Mouse (Mus musculus): ENCODE results near the gene Zfp827. TPM values are rescaled to one million over a fixed set of nuclear protein-coding genes. Genes with fewer than 3 reads are reported as not detected.

The Zfp827 gene
- polyA plus RNA-seq, 1 experiment from 2014 or later = 7.5 TPM

- 0 out of 2 replicates have a peak overlapping the region, but pooled peaks have one; percentile 16 for H3K4me2 ChIP-seq
- no peaks in the 10 kb centered on the region for H3K27me3 ChIP-seq
- no peak overlapping the region for H3K4me3 ChIP-seq
- H3K9ac ChIP-seq = no peak overlapping the region
- H3K27ac ChIP-seq = no peak overlapping the region
- 28% methylated on average over 10 of the region's 10 CpGs for WGBS
- no peaks in the 10 kb centered on the region for H3K9me3 ChIP-seq
- peak; percentile 38; the same call in 1 of the 2 replicates for ATAC-seq (ENCODE audit: borderline replicate concordance, extremely low read depth, low FRiP score, low TSS enrichment)
- no peaks in the 10 kb centered on the region for H3K36me3 ChIP-seq
- H3K4me1 ChIP-seq = peaks cover 31% of the 10 kb centered on the region
Observed at GRCm38 (mm10) chr8:79162533-79163308, 134.5 kb downstream of the Zfp827 start.

GRCm38 (mm10) chr8:79164336-79164735 lies 136.1 kb downstream of the Zfp827 start:
- H3K9ac ChIP-seq = no peak overlapping the region
- H3K36me3 ChIP-seq = no peaks in the 10 kb centered on the region
- H3K27me3 ChIP-seq = no peaks in the 10 kb centered on the region
- 31% methylated on average over 1 of the region's 1 CpGs for WGBS
- ATAC-seq (ENCODE audit: borderline replicate concordance, extremely low read depth, low FRiP score, low TSS enrichment) = no peak
- H3K4me2 ChIP-seq = no peak overlapping the region
- peaks cover 29% of the 10 kb centered on the region for H3K4me1 ChIP-seq
- H3K27ac ChIP-seq = no peak overlapping the region
- no peaks in the 10 kb centered on the region for H3K9me3 ChIP-seq
- no peak overlapping the region for H3K4me3 ChIP-seq

DNA sequence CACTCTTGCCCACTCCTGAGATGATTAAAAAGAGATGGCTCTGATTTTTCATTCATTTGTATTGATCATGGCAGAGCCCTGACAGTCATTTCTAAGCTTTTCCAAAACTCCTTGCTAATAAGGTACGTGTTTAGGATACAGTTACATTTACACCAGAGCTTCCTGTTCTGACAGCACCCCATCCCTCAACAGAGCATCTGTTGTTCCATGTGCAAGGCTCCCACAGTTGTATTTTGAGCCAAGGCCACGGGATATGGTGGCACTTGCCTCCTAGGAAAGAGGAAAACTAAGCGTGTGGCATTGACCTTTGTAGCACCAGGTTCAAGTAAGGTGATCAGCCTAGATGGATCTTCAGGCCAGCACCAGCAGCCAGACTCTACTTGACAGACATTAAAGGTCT lies 137.0 kb downstream of the Zfp827 start:
- Histone ChIP-seq H3K36me3 (no peaks in the 10 kb centered on the region), H3K9me3 (no peaks in the 10 kb centered on the region), H3K9ac (no peak overlapping the region), H3K27me3 (no peaks in the 10 kb centered on the region), H3K4me1 (peaks cover 20% of the 10 kb centered on the region), H3K4me2 (no peak overlapping the region), H3K27ac (no peak overlapping the region), H3K4me3 (no peak overlapping the region)
- whole genome bisulfite sequencing = 68% methylated on average over 3 of the region's 3 CpGs
- ATAC-seq (ENCODE audit: borderline replicate concordance, extremely low read depth, low FRiP score, low TSS enrichment) = no peak

DNA sequence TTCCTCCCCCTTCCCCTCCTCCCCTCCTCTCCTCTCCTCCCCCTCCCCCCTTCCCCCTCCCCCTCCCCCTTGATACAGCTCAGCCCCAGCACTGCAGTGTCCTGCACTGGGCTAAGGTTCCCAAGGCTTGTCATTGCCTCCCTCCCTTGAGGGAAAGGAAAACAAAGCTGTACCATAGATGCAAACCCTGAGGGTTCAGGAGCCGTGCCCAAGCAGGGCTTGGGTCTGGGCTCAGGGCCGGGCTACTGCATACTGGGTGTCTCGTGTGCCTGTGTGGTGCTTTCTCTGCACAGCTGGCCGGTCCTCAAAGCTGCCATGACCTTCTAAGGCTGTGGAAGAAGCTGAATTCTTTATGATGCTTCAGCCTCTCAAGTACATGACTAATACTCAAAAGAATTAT lies 145.4 kb downstream of the Zfp827 start:
- H3K4me1 ChIP-seq = no peaks in the 10 kb centered on the region
- H3K27ac ChIP-seq = no peak overlapping the region
- 52% methylated on average over 4 of the region's 4 CpGs for WGBS
- no peaks in the 10 kb centered on the region for H3K36me3 ChIP-seq
- no peak overlapping the region for H3K4me3 ChIP-seq
- no peak overlapping the region for H3K4me2 ChIP-seq
- H3K27me3 ChIP-seq = no peaks in the 10 kb centered on the region
- peak; percentile 46; the same call in 1 of the 2 replicates for ATAC-seq (ENCODE audit: borderline replicate concordance, extremely low read depth, low FRiP score, low TSS enrichment)
- H3K9me3 ChIP-seq = no peaks in the 10 kb centered on the region
- H3K9ac ChIP-seq = no peak overlapping the region

GRCm38 (mm10) chr8:79175991-79176390 lies 147.8 kb downstream of the Zfp827 start:
- H3K36me3 ChIP-seq = peaks cover 12% of the 10 kb centered on the region
- ATAC-seq (ENCODE audit: borderline replicate concordance, extremely low read depth, low FRiP score, low TSS enrichment) = no peak
- no peak overlapping the region for H3K27ac ChIP-seq
- H3K4me2 ChIP-seq = no peak overlapping the region
- no peak overlapping the region for H3K4me3 ChIP-seq
- no peaks in the 10 kb centered on the region for H3K9me3 ChIP-seq
- 31% methylated on average over 4 of the region's 4 CpGs for WGBS
- no peaks in the 10 kb centered on the region for H3K27me3 ChIP-seq
- H3K9ac ChIP-seq = no peak overlapping the region
- H3K4me1 ChIP-seq = no peaks in the 10 kb centered on the region

DNA sequence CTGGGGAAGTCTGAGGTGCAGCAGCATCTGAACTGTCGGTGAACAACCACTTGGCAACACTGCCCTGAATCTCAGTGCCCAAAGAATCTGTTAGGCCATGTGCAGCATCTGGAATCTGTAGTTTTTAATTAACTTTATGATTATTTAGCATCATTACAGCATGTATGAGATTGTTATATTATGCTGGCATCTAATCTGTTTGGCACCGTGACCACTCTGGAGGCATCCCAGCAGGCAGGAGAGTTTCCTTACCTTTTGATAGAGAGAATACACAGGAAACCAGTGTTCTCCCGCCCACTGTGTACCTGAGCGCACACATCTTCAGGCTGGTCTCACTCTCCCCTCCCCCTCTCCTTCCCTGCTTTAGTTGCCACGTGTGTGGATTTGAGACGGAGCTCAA lies 151.4 kb downstream of the Zfp827 start:
- whole genome bisulfite sequencing = 82% methylated on average over 6 of the region's 6 CpGs
- no peak overlapping the region for H3K9ac ChIP-seq
- no peak for ATAC-seq (ENCODE audit: borderline replicate concordance, extremely low read depth, low FRiP score, low TSS enrichment)
- peaks cover 40% of the 10 kb centered on the region for H3K36me3 ChIP-seq
- no peak overlapping the region for H3K4me2 ChIP-seq
- no peak overlapping the region for H3K4me3 ChIP-seq
- no peaks in the 10 kb centered on the region for H3K4me1 ChIP-seq
- no peak overlapping the region for H3K27ac ChIP-seq
- H3K27me3 ChIP-seq = no peaks in the 10 kb centered on the region
- H3K9me3 ChIP-seq = no peaks in the 10 kb centered on the region

- Histone ChIP-seq H3K9ac (no peak overlapping the region), H3K4me3 (no peak overlapping the region), H3K27me3 (no peaks in the 10 kb centered on the region), H3K27ac (no peak overlapping the region), H3K4me1 (no peaks in the 10 kb centered on the region), H3K4me2 (no peak overlapping the region), H3K36me3 (peaks cover 56% of the 10 kb centered on the region), H3K9me3 (no peaks in the 10 kb centered on the region)
- 81% methylated on average over 7 of the region's 7 CpGs for WGBS
- no peak for ATAC-seq (ENCODE audit: borderline replicate concordance, extremely low read depth, low FRiP score, low TSS enrichment)
Observed at GRCm38 (mm10) chr8:79185488-79185887, 157.3 kb downstream of the Zfp827 start.

DNA sequence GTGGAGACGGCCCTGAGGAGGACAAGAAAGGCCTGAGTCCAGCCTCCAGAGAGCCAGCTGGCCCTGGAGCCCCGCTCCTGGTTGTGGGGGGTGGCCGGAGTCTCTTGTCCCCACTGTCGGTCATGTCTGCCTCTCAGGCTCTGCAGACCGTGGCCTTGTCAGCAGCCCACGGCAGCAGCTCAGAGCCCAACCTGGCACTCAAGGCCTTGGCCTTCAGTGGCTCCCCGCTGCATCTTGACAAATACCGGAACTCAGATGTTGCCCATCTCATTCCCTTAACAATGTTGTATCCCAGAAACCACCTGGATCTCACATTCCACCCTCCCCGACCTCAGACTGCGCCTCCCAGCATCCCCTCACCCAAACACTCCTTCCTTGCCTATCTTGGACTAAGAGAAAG lies 161.8 kb downstream of the Zfp827 start:
- Histone ChIP-seq H3K27me3 (no peaks in the 10 kb centered on the region), H3K9ac (no peak overlapping the region), H3K4me2 (no peak overlapping the region), H3K9me3 (no peaks in the 10 kb centered on the region), H3K27ac (no peak overlapping the region), H3K36me3 (peaks cover 24% of the 10 kb centered on the region), H3K4me3 (no peak overlapping the region), H3K4me1 (no peaks in the 10 kb centered on the region)
- WGBS = 90% methylated on average over 10 of the region's 10 CpGs
- ATAC-seq (ENCODE audit: borderline replicate concordance, extremely low read depth, low FRiP score, low TSS enrichment) = no peak

DNA sequence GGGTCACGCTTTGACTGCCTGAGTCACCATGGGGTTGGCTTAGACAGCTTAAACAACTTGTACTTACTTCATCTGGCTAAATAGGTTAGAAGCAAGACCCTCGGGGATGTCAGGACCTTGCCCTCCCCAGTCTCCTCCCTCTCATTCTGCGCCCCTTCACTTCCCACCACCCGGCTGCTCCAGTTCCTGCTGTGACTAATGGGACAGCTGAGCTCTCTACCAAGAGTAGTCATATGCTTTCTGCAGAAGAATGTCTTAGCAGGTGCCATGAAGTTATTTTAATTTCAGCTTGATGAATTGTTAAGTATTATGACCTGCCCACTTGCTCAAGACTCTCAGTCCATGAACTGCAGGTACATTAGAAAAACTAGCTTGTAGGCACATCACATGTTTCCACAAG lies 168.2 kb downstream of the Zfp827 start:
- Histone ChIP-seq H3K9me3 (no peaks in the 10 kb centered on the region), H3K36me3 (no peaks in the 10 kb centered on the region), H3K4me3 (no peak overlapping the region), H3K4me1 (0 out of 2 replicates have a peak, but pooled peaks cover 2% of the 10 kb centered on the region), H3K27me3 (no peaks in the 10 kb centered on the region), H3K27ac (no peak overlapping the region), H3K9ac (no peak overlapping the region), H3K4me2 (no peak overlapping the region)
- WGBS = 68% methylated on average over 4 of the region's 4 CpGs
- ATAC-seq (ENCODE audit: borderline replicate concordance, extremely low read depth, low FRiP score, low TSS enrichment) = no peak

GRCm38 (mm10) chr8:79198675-79199074 lies 170.4 kb downstream of the Zfp827 start:
- no peaks in the 10 kb centered on the region for H3K27me3 ChIP-seq
- H3K4me2 ChIP-seq = no peak overlapping the region
- no peak overlapping the region for H3K9ac ChIP-seq
- no peaks in the 10 kb centered on the region for H3K9me3 ChIP-seq
- ATAC-seq (ENCODE audit: borderline replicate concordance, extremely low read depth, low FRiP score, low TSS enrichment) = no peak
- H3K4me1 ChIP-seq = 0 out of 2 replicates have a peak, but pooled peaks cover 4% of the 10 kb centered on the region
- H3K27ac ChIP-seq = no peak overlapping the region
- no peak overlapping the region for H3K4me3 ChIP-seq
- WGBS = 66% methylated on average over 3 of the region's 3 CpGs
- no peaks in the 10 kb centered on the region for H3K36me3 ChIP-seq

DNA sequence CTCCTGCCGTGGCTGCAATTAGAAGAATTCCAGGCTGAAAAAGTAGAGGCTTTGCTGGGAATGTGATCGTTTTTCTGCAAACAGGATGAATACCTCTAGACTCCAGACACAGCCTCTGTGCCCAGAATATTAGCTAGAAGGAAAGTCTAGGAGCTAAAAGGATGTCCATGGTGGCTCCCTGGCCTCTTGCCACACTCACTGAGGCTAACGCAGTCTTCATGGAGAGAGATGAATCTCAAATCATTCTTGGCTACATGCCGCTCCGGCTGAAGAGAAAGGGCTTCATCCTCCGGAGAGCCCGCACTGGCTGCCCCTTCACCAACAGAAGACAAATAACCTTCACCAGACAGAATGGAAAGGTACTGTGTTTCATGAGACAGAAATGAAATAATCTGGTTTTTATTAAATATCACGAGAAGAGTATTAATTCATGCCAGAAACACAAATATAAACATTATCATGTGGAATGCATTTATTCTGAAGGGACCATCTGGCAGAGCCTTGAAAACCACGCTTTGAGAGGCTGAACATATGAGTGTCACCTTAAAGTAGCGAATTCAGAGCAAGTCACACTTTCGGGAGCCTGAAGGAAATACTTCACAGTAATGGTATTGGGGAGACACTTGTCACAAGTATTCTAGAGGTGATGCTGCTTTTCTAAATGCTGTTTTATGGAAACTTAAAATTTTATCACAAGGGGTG lies 173.4 kb downstream of the Zfp827 start:
- 58% methylated on average over 11 of the region's 11 CpGs for WGBS
- H3K27me3 ChIP-seq = no peaks in the 10 kb centered on the region
- no peaks in the 10 kb centered on the region for H3K36me3 ChIP-seq
- ATAC-seq (ENCODE audit: borderline replicate concordance, extremely low read depth, low FRiP score, low TSS enrichment) = no peak
- H3K9ac ChIP-seq = no peak overlapping the region
- no peak overlapping the region for H3K4me3 ChIP-seq
- H3K27ac ChIP-seq = no peak overlapping the region
- H3K9me3 ChIP-seq = no peaks in the 10 kb centered on the region
- H3K4me1 ChIP-seq = 0 out of 2 replicates have a peak, but pooled peaks cover 4% of the 10 kb centered on the region
- H3K4me2 ChIP-seq = no peak overlapping the region

DNA sequence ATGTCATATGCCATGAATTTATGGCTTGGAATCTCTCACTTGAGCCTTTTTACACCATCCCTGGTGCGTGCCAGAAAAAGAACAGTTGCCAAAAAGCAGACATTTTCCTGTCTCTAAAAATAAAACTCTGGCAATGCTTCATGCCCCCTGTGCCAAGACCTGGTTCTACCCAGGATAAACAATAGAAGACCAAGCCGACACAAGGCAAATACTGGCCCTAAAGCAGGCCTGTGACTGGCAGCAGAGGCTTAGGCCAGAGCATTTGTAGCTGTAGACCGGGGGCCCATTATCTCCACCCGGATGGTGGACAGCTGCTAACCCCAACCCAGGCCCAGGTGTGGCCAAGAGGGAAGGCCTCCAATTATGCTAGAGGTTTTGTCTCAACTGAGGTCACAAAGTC lies 178.7 kb downstream of the Zfp827 start:
- H3K4me2 ChIP-seq = no peak overlapping the region
- no peak overlapping the region for H3K4me3 ChIP-seq
- H3K36me3 ChIP-seq = no peaks in the 10 kb centered on the region
- H3K9ac ChIP-seq = no peak overlapping the region
- ATAC-seq (ENCODE audit: borderline replicate concordance, extremely low read depth, low FRiP score, low TSS enrichment) = no peak
- H3K4me1 ChIP-seq = peaks cover 26% of the 10 kb centered on the region
- no peaks in the 10 kb centered on the region for H3K9me3 ChIP-seq
- H3K27me3 ChIP-seq = no peaks in the 10 kb centered on the region
- H3K27ac ChIP-seq = peak overlapping the region; percentile 8; the same call in 1 of the 2 replicates
- WGBS = 55% methylated on average over 4 of the region's 4 CpGs

All from lung, embryonic 15.5 days (tissue).